Mouse (Mus musculus) frontal cortex, adult (tissue): ENCODE data around the gene Atg16l2.

Experiments
- ATAC-seq: cut with Nextera tagmentation; 2 replicates; pipeline ENCODE4 v1.9.2; 2017; ENCODE audit warnings: mild to moderate bottlenecking, moderate library complexity, mixed read lengths; ENCODE audit not compliant: low TSS enrichment

Gene Atg16l2

DNA sequence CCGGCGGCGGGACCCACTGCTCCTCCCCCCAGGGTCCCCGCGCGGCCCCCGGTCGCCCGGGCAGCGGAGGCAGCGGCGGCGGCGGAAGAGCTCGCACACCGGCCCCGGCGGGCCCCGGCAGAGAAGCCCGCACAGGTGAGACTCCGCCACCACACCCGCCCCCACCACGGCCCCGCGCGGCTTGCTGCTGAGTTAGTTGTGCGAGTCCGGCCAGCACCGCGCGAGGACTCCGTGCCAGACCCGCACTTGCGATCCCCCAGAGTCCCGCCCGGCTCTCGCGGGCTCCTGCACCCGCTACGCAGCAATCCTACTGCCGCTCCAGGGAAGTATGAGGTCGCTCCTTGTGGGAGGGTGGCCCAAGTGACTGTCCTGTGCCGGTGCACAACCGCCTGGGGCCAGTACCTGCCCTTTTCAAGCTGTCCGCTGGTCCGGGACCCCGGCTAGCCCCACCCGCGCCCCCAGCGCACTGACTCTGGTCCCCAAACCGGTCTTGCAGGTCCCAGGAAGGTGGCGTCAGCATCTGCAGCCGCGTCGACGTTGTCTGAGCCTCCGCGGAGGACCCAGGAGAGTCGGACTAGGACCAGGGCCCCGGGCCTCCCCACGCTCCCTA, 19.3 kb upstream of the Atg16l2 start:
- 0 out of 2 replicates have a peak, but pooled peaks have one; percentile 11 for ATAC-seq

DNA sequence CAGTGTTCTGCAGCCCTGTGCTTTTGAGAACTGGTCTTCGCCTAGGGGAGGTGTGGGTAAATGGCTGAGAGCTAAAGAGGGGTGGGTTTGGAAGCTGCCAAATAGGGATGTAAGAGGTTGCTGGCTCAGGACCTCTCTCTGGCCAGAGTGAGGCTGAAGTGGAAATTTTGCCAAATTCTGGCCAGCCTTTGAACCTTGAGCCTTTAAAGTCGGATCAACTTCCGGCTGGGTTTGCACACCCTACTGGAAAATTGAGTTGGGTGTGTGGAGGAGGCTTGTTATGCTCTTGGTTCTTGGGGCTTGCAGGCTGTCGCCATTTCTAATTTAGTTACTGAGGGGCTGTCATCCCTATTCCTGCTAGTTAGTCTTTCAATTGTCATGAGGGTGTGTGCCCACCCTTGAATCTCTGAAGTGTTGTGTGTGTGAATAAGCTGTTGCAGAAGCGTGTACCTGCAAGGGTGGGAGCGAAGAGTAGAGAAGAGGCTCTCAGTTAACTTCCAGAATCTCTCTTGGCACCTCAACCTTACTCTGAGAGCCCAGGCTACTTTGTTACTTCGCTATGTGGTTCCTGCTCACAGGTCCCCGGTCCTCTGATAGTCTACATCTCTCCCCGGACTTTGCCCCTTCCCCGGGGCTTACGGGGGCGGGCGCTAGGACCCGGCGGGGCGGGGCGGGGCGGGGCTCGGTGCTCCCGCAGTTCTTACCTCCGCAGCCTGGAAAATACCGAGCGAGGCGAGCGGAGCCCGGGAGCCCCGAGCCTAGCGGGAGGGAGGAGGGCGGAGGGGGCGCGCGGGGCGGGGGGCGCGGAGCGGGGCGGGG, 18.6 kb upstream of the Atg16l2 start:
- peak; percentile 21; the same call in 1 of the 2 replicates for ATAC-seq

GRCm38 (mm10) chr7:101319796-101320195, 17.7 kb upstream of the Atg16l2 start:
- ATAC-seq, result no peak

- ATAC-seq, result no peak
Observed at GRCm38 (mm10) chr7:101318848-101319247, 16.8 kb upstream of the Atg16l2 start.

DNA sequence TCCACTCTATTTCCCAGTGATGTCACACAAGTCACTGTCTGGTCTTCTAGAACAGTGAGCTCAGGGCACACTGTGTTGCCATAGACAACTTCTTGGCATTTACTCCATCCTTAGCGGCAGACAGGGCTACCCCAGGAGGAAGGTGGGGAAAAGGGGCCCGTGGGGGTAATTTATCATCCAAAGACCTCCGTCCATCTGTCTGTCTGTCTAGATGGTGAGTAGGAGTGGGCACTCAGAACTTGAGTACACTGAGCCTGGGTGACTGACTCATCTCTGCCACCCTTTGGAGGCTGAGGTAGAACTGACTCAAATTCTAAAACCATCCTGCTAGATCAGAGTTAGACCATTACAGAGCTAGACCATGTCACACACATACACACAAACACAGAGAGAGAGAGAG, 15.0 kb upstream of the Atg16l2 start, which contains the start of gene Stard10:
TSS of gene Stard10 (plus strand) at position 73 of the 400 bp plus-strand sequence.
- no peak for ATAC-seq

- ATAC-seq, result no peak
Observed at GRCm38 (mm10) chr7:101316591-101317001, 14.5 kb upstream of the Atg16l2 start.

DNA sequence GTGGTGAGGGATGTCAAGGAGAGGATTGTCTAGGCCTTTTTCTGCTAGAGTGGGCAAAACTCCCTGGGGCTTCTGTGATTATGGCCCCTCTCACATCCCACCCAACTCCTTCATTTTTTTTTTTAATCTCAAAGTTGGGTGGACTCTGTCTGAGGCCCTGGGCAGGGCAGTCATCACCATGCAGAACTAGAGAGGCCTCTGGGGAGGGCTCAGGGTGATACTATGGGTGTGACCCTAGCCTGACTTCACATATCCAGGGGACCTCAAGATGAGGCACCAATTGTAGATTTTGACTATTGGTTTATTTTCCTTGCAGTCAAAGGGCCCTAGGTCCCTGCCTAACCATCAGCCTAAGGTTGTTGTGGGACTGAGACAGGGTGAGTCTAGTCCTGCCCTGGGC, 13.6 kb upstream of the Atg16l2 start:
- no peak for ATAC-seq

DNA sequence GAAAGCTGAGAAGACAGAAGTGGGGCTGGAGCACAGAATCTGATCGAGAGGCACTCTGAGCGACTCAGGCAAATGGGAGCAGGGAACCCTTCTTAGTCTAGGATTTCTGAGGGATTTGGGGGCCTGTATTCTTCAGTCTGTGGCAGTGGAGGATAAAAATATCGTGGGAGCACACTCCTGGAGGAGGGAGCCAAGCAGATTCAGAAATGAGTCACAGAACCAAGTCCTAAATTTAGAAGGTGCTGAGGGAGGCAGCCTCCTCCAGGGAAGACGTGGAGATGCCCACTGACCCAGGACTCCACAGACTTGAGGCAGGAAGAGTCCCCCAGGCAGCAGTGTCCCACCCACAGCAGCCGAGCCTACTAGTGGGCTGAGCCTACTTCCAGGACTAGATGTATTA, 12.3 kb upstream of the Atg16l2 start:
- peak; percentile 53 for ATAC-seq

DNA sequence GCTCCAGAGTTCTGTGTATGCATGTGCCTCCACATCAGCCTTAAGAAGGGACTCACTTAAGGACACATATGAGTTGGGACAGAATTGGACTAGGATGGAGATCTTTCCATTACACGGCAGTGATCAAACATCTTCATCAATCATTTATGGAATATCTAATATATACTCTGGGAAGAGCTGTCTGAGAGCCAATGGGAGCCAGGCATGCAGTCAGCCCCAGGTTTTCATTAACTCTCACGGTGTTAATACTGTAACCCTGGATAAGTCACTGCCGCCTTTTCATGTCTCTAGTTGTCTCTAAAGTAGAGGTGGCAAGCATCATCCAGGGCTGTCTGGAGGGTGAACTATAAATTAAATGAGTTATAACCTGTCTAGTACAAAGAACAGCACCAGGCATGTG, 11.0 kb upstream of the Atg16l2 start:
- ATAC-seq, result no peak

DNA sequence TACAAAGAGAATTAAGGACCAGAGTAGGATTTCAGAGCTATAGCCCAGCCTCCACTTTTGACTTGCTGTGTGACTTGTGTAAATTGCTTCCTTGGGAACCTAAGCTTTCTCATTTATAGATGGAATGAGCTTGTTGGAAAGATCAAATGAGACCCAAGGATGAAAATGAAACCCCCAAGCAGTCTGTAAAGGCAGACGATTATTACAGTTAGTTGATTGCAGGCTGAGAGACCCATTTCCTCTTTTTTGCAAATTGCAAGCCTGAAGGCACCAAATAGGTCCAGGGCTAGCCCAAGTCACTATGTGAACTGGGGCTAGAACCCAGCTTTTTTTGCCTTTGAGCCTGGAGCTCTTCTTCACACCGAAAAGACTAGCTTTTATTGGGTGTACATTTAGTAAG, 9.0 kb upstream of the Atg16l2 start:
- no peak for ATAC-seq

DNA sequence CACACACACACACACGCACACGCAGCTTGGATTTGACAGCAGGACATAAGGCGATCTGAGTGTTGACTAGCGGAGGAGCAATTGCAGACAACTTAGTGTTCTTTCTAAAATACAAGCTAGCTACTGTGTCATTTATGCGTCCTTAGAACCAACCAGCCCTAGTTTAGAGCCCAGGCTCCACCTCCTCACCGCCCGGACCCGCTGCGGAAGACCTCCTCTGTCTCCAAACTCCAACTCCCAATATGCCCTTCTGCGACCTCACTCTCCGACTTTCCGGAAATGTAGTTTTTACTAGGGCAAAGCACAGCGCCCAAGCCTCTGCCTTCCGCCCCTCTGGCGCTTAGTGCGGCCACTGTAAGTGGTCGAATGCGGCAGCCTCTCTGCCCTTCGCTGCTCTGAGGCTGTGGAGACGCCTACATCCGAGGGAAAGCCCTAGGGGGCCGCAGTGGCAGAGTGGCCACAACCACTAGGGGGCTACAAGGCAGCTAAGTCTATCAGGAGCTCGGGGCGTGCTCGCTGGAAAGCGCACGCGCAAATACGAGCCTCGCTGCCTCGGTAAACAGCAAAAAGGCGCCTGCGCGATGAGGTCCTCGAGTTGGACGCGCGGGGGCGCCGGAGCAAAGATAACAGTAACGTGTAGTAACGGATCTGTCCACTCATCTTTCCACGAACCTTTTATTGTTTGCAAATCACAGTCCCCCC, 8.4 kb upstream of the Atg16l2 start:
- peak; percentile 84 for ATAC-seq

DNA sequence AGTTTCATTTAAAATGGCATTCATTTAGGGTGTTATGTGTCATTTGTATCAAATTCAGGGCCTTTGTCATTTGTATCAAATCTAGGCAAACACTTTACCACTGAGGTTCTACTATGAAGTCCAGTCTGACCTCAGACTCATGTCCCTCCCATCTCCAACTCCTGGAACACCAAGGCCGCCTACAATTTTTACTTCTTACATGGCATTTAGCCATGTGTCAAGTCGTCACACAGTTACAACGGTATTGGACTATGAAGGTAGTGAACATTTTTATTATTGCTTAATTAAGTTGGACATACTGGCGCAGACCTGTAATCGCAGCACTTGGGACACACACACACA, 7.9 kb upstream of the Atg16l2 start:
- no peak for ATAC-seq

DNA sequence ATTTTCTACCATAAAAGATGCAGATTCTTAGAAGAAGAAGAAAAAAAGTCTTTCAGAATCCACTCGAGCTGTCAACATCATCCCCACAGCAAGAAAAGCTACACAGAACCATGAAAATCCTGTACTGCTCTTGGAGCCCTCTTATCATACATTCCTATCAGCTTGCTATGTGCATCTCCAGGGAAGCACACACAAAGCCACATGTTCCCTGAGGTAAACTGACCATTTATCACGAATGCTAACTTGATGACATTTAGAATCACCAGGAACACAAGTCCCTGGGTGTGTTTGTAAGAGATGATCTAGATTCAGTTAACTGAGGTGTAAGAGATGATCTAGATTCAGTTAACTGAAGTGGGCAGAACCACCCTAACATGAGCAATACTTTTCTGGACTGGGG, 4.8 kb upstream of the Atg16l2 start:
- ATAC-seq, result no peak

DNA sequence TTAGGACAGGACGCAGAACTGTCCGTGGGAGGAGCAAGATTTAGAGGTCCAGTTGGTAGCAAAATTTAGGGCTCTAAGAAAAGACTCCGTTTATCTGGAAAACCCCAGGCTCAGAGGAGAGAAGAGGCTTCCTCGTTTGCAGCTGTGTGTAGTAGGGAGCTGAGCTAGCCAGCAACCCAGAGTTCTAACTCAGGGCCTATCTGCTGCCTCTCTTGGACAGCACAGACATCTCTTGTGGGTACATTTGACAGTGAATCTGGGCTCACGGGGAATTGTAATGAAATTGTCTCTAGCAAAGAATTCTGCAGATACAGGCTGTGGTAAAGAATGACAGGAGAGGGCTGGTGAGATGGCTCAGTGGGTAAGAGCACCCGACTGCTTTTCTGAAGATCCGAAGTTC, 640 bp upstream of the Atg16l2 start:
- peak; percentile 13; the same call in 1 of the 2 replicates for ATAC-seq

DNA sequence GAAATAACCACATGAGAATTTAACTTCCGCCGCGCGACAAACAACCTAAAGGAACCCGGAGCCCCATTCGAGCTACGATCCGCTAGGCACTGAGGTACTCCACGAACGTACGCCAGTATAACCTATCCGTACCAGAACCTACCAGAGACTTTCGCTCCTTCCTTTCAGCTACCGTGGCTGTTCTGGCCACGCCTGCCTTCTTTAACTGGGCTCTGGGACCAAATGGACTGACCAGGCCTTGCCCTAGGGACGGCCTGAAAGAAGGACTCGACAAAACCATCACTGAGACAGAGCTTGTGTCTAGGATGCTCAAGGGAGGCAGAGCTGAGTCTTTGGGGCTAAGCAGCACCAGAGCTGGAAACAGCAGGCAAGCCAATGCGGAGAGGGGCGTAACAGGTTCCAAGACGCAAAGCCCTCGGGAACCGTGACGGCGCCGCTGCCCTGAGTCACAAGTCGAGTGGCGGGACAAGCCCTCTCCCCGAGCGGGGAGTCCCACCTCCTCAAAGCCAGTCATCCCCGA, 630 bp downstream of the Atg16l2 start:
- peak; percentile 18; the same call in 1 of the 2 replicates for ATAC-seq

DNA sequence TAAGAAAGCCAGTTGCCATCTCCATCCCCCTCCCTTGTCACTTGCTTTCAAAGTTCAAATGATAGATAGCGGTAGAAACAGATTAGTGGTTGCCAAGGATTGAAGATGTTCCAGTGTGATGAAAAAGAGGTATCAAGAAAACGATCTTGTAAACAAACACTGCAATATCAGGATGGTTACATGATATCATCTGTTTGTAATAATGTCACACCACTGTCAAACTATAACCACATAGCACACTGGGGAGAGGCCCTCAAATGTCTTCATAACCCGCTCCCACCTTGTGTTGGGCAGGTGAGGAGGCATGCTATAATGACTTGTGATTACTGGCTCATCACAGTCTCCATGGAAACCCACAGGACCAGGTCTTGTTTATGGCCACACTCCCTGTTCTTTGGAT, 3.7 kb downstream of the Atg16l2 start:
- no peak for ATAC-seq

DNA sequence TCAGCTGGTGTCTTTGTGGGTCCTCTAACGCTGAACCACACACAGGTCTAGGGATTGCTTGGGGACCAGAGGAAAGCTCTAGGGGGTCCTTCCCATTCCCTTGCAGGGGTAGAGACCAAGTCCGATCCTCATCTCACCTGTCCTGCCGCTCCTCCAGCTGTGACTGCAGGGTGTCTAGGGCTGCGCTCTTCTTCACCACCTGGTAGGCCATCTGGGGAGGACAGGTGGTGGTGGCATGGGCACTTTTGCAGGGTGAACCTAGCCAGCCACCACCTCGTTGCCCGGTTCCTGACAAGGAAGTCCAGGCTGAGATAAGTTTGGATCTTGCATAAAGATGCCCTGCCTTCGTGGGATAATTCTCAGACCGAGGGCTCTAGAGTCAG, 5.0 kb downstream of the Atg16l2 start:
- ATAC-seq, result 0 out of 2 replicates have a peak, but pooled peaks have one; percentile 4

DNA sequence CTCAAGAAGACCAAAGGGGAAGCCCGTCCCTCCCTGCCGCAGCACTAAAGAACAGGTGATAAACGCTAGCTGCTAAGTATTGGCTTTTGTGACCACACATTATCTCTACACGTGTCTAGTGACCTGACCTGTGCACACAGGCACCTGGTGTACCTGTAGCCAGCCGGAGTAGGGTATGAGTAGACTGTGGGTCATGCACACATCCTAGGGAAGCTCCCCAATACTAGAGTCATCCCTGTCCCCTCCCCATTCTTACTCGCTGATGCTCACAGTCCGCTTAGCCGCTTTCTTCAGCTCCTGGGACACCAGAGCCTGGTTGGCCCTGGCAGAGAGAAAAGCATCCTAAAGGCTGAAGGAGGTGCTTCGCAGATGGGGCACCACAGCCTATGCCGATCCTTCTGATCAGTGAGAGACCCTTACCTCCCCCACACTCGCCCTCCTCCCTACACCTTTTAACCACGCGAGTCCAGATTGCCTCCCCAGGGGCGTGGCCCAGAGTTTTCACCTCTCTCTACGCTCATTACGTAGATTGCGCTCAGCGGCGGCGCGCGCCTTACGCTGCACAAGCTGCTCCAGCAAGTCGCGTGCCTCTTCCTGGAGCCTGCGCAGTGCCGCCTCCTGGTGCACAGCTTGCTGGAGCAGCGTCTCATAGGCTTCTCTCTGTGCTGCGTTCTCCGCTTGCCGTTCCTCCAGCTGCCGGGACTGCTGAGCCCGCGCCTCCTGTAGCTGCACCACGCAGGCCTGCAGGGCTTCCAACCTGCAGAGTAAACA, 5.6 kb downstream of the Atg16l2 start:
- ATAC-seq, result peak; percentile 85

DNA sequence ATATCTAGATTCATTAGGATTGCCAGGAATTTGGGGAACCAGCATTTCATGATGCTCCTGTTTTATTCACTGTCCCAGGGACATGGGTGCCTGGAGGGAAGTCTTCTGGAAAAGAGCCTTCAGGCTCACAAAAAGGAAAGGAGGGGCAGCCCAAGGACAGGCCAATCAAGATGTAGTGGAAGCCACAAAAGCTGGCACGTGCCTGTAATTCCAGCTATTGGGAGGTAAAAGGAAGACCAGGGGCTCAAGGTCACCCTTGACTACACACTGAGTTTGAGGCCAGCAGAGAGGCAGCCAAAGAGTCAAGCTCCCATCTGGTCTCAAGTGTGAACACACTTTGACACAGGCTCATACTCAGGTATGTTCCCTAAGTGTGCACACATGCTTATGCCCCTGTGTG, 6.6 kb downstream of the Atg16l2 start:
- ATAC-seq, result no peak

GRCm38 (mm10) chr7:101293611-101294010, 8.4 kb downstream of the Atg16l2 start:
- no peak for ATAC-seq

- no peak for ATAC-seq
Observed at GRCm38 (mm10) chr7:101293138-101293537, 8.9 kb downstream of the Atg16l2 start.

GRCm38 (mm10) chr7:101292696-101293095, 9.4 kb downstream of the Atg16l2 start:
- no peak for ATAC-seq
